Mouse (Mus musculus) cerebellum, postnatal 10 days (tissue): Measurements from ENCODE around the gene Gstm2.
"Not testable (repeated sequence)": the region's sequence is repeated elsewhere in the genome, so short reads cannot be mapped to it uniquely, and the experiment has no call there.

Experiments
- DNase-seq, 2 experiments: peaks; one replicate each; pipeline ENCODE4 v3.0.0; 2021; ENCODE audit warnings: mixed read lengths in 2 of 2

Gene Gstm2

DNA sequence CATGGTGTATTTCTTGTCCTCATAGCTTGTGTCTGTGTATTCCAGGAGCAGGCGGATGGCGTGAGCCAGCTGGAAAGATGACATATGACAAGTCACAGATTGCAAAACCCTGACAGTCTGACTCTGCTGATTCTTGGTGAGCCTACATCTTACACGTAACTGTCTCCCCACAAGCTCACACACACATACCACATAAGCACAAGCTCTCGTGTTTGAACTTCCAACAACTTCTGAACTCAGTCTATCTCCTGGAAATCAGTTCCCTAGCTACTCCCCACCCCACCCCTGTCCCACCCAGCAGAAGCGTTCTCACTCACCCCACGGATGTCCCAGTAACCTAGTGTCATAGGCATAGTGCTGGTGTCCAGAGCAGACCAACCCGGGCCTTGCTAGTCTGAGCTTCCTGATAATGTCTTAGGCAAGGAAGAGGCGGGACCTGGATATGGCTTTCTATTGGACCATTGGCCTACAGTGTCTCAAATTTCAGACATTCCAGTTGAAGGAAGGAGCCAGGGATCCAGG, at the start of gene Gstm2:
TSS of gene Gstm2 (minus strand) at position 413 of the 522 bp plus-strand sequence.
- DNase-seq: no peak

DNA sequence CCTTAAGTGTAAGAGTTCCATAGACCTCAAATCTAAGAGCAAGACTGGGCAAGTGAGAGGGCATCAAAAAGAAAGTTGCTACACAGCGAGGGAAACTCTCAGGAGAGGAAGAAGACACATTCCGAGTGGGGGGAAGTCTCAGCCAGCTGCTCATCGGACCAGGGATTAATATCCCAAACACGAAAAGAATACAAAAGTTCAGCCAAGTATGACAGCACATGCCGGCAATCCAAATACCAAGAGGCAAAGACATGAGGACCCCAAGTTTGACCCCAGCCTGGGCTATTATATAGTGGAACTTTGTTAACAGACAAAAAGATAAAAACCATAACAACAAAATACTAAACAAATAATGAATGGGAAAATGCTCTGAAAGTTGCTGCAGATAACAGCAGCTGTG, 46.9 kb upstream of the Gstm2 start:
- DNase-seq: no peak

DNA sequence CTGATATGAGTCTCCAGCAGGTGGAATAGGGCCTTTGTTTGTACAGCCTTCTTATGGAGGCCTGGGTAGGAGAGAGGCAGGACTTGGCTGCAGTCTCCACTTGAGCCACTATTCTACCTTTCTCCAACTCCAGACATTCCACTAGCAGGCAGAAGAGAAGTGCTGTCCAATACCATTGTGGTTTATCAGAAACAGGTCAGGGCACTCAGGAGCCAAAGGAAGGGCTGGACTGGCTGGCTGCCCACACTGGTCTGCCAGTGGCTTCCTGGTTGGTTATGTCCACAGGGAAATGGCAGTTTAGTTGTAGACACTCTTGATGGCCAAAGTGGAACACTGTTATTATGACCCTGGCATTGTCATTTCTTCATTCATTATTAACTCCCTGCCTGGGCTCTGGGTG, 45.9 kb upstream of the Gstm2 start:
- DNase-seq: no peak

DNA sequence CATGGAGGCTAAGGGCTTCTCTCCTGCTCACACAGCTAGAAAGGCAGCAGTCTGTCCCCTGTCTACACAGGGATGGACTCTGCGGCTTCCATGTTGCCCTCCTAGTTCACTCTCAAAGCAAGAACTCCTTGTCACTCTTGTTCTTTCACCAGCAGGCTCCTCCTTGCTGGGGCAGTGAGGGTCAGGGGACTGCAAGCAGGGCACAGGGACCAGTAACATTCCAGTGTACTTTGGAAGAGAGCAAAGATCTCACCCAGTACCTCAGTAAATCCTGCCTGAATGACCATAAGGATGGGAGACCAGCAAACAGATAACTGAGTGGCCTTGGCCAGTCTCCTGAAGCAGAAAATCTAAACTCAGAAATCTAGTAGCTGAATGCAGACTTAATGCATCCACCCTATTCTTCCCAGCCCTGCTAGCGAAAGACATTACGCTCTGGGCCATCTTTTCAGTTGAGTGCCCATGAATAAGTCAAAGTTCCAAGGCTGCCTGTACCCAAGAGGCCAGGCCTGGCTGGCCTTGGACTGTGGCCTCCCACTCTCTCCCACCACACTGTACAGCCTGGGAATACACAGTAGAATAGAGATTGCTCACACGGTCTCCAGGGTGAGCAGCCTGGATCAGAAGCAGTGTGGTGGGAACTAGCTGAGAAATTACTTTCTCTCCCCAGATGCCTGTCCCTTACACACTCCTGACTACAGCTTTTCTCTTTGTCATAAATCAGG, 42.5 kb upstream of the Gstm2 start:
- DNase-seq: no peak

DNA sequence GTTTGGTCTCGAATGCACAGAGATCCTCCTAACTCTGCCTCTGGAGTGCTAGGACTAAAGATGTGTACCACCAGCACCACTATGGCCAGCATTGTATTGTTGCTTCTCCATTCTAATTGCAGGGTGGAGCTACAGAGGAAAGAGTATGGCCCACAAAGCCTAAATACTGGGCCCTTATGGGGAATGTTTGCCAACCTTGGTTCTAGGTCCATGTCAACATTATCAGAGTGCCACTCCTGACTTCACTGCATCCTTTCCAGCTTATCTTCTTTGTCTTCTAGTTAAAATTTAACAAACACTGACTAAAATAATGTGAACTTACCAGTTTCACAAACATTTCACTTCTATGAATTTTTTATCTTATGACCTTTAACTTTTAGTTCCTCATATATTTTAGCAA, 40.3 kb upstream of the Gstm2 start:
- no peak for DNase-seq

DNA sequence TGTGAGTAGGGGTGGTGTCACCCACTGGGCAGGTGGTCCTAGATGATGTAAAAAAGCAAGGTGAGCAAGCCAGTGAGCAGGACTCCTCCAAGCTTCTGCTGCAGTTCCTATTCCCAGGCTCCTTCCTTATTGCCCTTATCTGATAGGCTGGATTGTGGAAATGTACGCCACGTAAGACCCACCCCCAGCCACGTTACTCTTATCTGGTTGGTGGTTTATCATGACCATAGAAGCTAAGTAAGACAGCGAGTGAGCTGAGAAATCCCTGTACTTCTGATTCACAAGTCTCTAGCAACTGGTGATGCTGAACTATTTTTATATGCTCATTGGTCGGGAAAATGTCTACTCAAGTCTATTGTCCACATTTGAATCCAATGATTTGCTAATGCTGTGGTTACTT, 39.8 kb upstream of the Gstm2 start:
- no peak for DNase-seq

DNA sequence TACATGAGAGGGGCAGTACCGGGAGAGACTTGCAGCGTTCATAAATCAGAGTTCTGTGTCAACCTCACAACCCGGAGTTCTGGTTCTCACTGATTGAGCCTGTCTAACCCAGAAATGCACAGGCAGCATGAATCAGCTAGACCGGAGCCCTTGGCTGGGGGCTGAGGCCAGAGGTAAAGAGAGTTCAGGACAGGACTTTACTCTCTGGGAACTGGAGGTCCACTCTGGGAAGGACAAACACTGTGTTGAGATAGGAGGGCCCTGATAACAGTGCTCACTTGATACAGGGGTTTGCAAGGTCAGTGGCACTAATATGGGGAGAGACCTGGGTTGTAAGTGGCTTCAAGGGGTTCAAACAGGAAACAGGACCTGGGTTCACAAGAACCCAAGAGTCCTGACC, 39.1 kb upstream of the Gstm2 start:
- no peak for DNase-seq

DNA sequence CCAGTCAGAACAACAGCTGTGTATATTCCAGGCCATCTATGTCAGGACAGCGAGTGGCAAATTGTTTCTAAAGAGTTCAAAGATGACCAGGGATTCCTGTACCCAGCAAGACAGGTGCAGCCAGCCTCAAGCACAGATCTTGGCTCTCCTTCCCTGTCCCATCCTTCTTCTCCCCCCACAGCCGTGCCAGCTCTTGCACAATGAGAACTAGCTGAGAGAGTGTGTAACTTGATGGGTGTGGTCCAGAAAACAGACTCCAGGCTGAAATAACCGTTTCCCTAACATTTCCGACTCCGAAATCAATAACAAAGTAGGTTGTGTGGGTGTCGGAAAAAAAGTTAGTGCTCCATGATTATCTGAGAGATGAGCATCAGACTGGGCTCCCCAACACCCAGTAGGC, 36.4 kb upstream of the Gstm2 start:
- DNase-seq: no peak

DNA sequence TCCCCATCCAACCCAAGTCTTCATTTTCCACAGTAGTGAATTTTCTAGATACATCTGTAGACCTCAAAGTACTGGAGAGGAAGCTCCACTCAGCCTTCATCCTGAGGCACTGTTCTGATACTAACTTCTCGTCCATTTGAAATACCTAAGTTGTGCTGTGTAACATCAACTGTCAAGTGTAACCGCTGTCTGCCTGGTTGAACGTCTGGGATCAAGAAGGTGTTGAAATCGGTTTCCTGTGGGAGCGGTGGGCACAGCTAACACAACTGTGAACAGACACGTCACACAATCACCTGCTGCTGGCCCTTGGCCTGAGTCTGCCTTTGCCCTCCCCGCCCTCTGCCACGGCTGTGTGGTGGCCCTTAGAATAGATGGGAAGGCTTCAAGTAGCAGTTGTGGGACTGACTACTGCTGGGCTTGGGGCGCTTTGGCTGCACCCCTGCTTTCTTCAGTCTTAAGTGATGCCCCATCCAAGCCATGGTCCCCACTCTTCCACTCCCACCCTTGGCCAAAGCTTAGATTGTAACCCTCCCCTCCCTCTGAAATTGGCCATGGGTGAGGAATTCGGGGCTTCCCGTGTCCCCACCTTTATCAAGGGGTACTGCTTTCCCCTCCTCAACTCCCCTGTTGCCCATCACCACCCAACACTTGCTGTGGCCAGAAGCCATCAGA, 34.2 kb upstream of the Gstm2 start:
- DNase-seq: not testable (repeated sequence)

DNA sequence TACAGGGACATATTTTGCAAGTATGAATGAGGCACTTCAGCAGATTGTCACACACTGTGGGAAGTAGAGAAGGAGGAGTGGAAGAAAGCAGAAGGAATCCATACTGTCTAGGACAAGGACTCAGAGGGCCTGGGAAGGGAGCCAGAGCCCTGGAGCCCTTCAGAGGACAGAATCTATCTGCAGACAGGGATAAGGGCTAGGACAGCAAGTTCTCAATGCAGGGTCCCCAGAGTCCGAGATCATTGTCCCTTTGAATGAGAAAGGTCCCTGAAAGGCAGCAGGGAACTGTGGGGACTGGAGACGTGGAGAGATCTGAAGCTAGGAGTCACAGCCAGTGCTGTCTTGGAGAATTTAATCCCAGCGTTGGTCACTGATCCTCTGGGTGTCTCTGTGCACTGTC, 33.0 kb upstream of the Gstm2 start:
- DNase-seq: not testable (repeated sequence)

DNA sequence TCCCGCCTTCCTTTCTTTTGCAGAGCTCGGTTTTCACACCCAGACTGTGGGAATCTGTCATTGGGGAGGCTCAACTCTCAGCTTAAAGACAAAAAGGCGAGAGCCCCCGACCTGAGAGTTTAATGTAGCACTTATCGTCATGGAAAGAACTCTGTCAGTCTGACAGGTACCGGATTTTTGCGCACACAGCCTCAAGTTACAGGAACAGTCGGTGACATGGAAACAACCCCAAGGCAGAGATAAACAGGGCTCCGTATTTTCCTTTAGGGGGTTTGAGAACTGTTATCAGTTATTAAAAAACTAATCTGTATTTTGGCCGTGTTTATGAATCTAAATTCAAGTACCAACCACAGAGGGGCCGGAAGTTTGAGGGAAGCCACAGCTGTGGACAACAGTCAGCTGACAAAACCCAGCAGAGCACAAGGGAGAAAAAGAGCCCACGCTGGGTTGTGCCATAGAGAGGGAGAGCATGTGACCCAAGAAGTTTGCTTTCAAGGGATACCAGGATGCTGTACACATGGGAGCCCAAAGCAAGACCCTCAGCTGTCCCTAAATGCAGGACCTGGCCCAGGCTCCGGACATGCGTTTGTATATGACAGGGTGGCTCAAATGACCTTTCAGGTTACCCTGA, 32.1 kb upstream of the Gstm2 start:
- no peak for DNase-seq

DNA sequence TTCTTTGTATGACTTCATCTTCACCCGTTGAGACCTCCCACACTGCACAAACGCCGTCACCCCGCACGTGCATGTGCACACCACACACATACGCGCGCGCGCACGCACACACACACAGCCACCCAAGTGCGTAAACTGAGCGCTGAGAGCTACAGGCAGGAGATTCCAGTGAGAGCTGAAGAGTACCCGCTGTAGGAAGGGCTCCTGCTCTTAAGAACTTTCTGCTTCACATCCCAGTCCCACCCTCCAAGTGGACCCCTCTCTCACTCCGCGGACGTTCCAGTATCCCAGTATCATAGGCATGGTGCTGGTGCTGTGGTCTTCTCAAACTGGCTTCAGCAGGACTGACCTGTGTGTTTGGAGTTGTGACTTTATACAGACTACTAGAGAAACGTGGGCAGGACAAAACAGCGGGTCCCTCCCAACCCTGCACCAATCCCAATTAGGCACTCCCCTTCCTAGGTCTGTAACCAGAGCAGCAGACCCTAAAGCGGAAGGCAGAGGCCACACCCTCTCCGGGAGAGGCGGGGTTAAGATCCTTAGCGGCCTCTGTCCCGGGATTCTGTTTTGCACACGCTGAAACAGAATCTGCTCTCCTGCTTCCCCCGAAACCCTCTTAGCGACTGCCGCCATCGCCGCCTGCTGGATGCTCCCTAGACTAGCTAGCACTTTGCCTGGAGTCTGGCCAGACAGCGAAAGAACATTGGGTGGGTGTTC, 31.4 kb upstream of the Gstm2 start, which contains the start of gene Gstm1:
TSS of gene Gstm1 (minus strand) at position 501 of the 717 bp plus-strand sequence.
- DNase-seq: peak; percentile 95 to 96

DNA sequence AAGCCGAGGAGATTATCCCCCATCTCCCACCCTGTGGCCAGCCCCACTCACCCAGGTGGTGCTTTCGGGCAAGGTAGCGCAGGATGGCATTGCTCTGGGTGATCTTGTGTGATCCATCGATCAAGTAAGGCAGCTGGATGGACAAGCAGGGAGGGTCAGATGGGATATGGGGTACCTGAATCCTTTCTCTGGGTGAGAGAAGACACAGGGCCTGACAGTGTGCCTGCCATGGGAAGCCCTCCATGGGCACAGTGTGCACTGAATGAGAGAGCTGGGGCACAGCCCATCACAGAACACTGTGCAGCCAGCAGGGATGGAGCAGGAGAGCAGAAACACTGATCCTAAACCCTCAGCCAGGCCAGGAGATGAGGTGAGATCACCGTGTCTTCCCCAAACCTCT, 30.2 kb upstream of the Gstm2 start:
- DNase-seq: not testable (repeated sequence)

DNA sequence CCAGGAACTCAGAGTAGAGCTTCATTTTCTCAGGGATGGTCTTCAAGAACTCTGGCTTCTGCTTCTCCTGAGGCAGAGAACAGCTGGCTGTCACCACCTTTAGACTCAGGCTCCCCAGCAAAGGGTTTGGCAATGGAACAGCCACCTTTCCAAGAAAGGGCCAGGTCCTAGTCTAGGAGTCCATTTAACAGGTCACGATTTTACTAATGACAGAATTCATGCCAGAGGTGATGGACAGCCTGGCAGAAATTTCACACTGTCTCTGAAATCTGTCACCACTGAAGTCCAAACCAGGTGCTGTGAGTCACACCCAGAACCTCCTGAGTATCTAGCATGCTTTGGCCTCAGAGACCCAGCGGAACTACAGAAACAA, 28.7 kb upstream of the Gstm2 start:
- no peak for DNase-seq

DNA sequence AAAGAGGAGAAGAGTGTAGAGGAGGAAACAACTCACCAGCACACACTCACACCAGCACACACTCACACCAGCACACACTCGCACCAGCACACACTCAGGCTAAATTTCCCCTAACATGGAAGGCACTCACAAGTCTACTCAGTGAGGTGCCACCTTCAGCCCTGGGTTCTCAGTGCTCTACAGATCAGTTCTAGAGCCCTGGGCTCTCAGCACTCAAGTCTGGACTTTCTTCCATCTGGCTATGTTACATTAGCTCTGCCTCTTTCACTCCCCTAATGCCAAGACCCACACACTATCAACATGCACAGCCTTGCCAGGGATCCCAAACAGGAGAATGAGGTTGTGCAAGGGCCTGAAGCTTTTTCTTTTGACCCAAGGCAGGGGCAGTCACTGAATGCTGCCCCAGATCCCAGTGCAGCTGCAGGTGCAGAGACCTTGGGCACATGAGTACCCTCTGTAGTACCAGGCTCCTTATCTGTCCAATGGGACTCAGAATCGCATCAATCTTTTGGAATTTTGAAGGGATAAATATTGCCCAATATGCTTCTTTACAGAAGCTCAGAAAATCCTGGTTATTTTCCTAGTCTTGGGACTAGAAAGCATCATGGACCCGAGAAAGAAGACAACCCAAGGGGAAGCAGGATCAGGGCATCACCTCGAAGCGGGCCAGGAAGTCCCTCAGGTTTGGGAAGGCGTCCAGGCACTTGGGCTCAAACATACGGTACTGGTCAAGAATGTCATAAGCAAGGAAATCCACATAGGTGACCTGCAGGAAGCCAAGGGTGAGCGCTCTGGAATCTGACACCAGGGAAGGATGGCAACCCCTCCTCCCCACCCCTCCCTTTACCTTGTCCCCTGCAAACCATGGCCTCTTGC, 28.1 kb upstream of the Gstm2 start:
- DNase-seq: no peak

DNA sequence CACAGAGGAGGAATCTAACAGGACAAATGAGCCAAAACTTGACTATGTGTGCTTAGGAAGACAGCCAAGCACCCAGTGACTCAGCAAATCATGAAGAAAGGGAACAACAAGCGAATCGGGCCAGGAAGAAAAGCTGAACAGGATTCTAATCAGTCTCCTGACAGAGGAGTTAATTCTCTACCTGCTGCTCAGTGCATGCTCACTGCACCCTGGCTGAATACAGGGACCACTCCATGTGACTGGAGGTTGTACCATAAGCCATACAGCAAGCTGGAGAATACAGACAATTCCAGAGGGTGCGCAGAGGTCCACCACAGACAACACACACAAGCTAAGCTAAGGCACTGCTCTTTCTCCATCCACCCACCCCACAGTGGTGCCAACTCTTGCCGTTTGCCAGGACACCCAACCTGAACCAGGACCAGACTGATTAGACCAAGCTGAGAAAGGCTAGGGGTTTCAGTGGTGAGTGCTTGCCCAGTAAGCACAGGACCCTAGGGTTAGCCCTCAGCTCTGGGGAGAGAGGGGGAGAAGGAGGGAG, 27.1 kb upstream of the Gstm2 start:
- DNase-seq: no peak

DNA sequence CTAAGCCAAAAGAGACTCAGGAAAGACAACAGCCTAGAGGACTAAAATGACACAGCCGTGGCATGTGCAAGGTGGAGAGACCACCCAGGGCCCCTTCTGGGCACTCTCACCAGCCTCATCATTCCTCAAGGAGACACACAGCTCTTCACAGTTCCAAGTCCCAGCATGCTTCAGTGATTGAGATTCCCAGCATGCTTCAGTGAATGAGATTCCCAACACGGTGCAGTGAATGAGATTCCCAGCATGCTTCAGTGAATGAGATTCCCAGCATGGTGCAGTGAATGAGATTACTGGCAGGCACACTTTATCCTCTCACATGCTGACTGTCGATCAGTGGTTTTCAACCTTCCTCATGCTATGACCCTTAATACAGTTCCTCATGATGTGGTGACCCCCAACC, 25.3 kb upstream of the Gstm2 start:
- DNase-seq: peak; percentile 25 to 41

DNA sequence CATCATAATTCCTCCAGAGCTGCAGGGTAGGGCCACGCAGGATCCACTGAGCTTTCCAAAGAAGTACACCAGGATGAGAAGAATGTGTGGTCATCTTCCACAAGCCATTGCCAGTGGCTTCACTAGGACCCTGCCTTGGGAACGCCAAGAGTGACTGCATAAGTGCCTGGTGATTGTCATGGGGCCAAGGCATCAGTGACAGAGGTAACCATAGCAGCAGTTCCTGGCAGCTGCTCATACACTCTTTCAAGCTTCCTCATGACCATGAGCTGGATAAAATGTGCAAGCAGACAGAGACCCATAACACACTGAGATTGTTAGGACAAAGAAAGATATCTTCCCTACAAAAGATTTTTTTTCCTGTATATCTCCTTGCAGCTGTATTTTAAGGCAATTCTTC, 24.0 kb upstream of the Gstm2 start:
- peak; percentile 73 to 75 for DNase-seq

DNA sequence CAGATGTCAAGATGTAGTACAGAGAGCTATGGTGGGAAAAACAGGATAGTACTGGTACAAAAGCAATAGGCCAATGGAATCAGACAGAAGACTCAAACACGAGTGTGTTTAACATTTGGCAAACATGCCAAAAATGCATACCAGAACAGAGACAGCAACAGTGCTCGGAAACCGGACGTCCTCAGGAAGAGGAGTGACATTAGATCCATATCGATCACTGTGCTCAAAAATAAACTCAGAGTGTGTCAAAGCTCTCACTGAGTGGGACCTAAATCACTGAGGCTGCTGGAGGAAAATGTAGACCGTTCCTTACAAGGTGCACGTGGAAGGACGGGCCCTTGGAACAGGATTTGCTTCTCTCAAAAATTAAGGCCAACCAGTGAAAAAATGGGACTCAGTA, 15.8 kb upstream of the Gstm2 start:
- no peak for DNase-seq

DNA sequence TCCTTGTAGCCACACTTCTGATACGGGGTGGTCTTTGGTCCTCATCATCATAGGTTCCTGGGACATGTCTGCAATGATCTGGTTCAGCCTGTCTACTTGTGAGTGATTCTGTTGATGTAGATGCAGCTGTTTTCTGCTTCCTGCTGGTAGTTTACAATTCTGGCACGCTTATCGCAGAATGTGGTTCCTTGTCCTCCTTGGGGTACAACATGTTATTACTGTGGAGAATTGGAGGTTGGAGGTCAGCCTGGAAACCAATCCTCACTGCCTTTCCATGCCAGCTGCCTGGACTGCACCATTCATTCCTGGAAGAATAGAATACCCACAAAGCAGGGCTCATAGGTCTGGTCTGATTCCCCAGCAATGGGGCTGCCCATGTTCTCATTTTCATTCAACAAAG, 13.2 kb upstream of the Gstm2 start:
- DNase-seq: no peak

DNA sequence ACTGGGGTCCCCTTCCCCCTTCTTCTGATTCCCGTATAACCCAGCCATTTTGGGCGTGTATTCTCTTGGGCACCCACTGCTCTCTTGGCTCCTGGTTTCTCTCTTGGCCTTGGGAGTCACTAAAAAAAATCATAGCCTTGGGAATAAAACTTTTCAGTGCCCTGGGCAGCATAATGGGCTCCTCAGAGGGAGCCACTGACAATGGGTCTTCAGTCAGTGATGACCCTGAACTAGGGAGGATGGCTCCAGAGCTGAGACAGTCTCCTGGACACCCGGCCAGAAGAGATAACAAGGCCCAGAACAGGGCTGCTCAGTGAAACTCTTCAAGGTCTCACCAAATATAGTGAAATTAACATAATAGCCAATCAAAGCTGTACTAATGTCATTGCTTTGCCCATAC, 12.3 kb upstream of the Gstm2 start:
- no peak for DNase-seq

DNA sequence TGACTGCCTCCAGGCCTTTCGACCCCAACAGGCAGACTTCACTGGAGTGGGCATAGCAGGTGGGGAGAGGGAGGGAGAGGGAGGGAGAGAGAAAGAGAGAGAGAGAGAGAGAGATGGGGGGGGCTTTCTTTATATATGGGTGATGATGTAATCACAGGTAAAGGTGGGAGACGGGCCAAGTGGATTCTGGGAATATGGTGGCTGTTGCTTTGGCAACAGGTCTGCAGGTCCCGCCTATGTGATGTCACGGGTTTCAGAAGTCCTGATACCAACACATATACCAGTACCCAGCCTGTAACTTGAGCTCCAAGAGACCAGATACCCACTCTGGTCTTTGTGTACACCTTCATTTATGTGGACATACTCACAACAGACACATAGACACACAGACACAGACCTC, 10.3 kb upstream of the Gstm2 start:
- no peak for DNase-seq
